Comparison of ENCODE assay signal across 8 mouse cellular contexts in the genomic region with DNA sequence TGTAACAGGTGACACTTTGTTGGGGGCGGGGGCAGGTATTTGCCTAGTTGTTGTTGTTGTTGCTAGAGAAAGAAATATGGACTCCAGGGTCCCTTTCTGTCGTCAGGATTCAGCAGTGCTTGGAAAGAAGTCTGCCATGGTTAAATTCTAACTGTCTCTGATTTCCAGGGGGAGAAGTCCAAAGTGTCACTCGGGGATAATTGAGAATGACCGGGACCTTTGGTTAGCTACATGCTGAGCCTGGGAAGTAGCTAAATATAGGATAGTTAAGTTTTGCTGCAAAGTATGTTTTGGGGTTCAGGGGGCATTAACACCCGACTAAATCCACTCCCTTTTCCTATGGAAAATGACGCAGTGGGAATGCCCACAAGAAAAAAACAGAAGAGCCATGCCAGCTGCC.
DNase-seq lines count a peak whose midpoint lies in the region; ATAC-seq and TF ChIP-seq lines count a peak whose summit lies in the region.

No protein-coding gene starts in this region.

- DNase-seq in layer of hippocampus, adult 2 months (ENCODE audit: low spot score in 2 of 2): no peak
- no peak for DNase-seq in layer of hippocampus, postnatal 10 days (ENCODE audit: low spot score in 2 of 2)
- DNase-seq in limb, embryonic 14.5 days (ENCODE audit: low spot score): no peak
- DNase-seq in thymus, postnatal 4 days: no peak
- DNase-seq in adrenal gland, postnatal 25 days: no peak
- DNase-seq in right cerebral cortex, adult 18-20 months: no peak

- H3K4me2 ChIP-seq in hindbrain, embryonic 12.5 days (replicated peaks): peak overlapping the region; percentile 88
- peak overlapping the region; percentile 86 for H3K4me2 ChIP-seq in limb, embryonic 14.5 days (replicated peaks; ENCODE audit: low read depth, low read length, severe bottlenecking)
- H3K4me2 ChIP-seq in stomach, embryonic 14.5 days (replicated peaks; ENCODE audit: low read depth, low read length): peak overlapping the region; percentile 82

- no peak overlapping the region; the same call in 1 of the 2 replicates for H3K4me3 ChIP-seq in layer of hippocampus, adult 2 months
- 0 out of 2 replicates have a peak overlapping the region, but pooled peaks have one; percentile 39 for H3K4me3 ChIP-seq in hindbrain, embryonic 12.5 days
- peak overlapping the region; percentile 47; the same call in 1 of the 2 replicates for H3K4me3 ChIP-seq in limb, embryonic 14.5 days (replicated peaks; ENCODE audit: low read length)
- no peak overlapping the region for H3K4me3 ChIP-seq in stomach, embryonic 14.5 days (ENCODE audit: low read depth, low read length)

- TF ChIP-seq CTCF in layer of hippocampus, adult 2 months (conservative IDR thresholded peaks at IDR 0.05): no peak

- peaks cover 13% of the 10 kb centered on the region for H3K36me3 ChIP-seq in hindbrain, embryonic 12.5 days
- H3K36me3 ChIP-seq in limb, embryonic 14.5 days (ENCODE audit: control insufficient read depth, insufficient read depth, low read length): peaks cover 19% of the 10 kb centered on the region
- peaks cover 10% of the 10 kb centered on the region for H3K36me3 ChIP-seq in stomach, embryonic 14.5 days (ENCODE audit: control insufficient read depth, insufficient read depth, low read length)

- peaks cover 23% of the 10 kb centered on the region for H3K4me1 ChIP-seq in hindbrain, embryonic 12.5 days
- H3K4me1 ChIP-seq in limb, embryonic 14.5 days (ENCODE audit: control insufficient read depth, insufficient read depth, low read length): peaks cover 65% of the 10 kb centered on the region
- H3K4me1 ChIP-seq in stomach, embryonic 14.5 days (ENCODE audit: control insufficient read depth, insufficient read depth, low read length): peaks cover 24% of the 10 kb centered on the region

- H3K27ac ChIP-seq in layer of hippocampus, adult 2 months: peak overlapping the region; percentile 72
- peak overlapping the region; percentile 80 for H3K27ac ChIP-seq in hindbrain, embryonic 12.5 days
- peak overlapping the region; percentile 94 for H3K27ac ChIP-seq in limb, embryonic 14.5 days (replicated peaks; ENCODE audit: low read depth, low read length)
- peak overlapping the region; percentile 74 for H3K27ac ChIP-seq in stomach, embryonic 14.5 days (ENCODE audit: low read length)

- H3K9me3 ChIP-seq in hindbrain, embryonic 12.5 days (replicated peaks): no peaks in the 10 kb centered on the region
- no peaks in the 10 kb centered on the region for H3K9me3 ChIP-seq in limb, embryonic 14.5 days (ENCODE audit: control insufficient read depth, low read length)
- no peaks in the 10 kb centered on the region for H3K9me3 ChIP-seq in stomach, embryonic 14.5 days (ENCODE audit: control insufficient read depth, low read depth, low read length)

- H3K27me3 ChIP-seq in hindbrain, embryonic 12.5 days: peaks cover 15% of the 10 kb centered on the region
- no peaks in the 10 kb centered on the region for H3K27me3 ChIP-seq in limb, embryonic 14.5 days (ENCODE audit: control insufficient read depth, insufficient read depth, low read length)
- H3K27me3 ChIP-seq in stomach, embryonic 14.5 days (ENCODE audit: control insufficient read depth, insufficient read depth, low read length): no peaks in the 10 kb centered on the region

- 0 out of 2 replicates have a peak overlapping the region, but pooled peaks have one; percentile 64 for H3K9ac ChIP-seq in hindbrain, embryonic 12.5 days
- no peak overlapping the region for H3K9ac ChIP-seq in limb, embryonic 14.5 days (ENCODE audit: low read depth, low read length, severe bottlenecking)
- no peak overlapping the region for H3K9ac ChIP-seq in stomach, embryonic 14.5 days (replicated peaks; ENCODE audit: low read depth, low read length)

- no peak for ATAC-seq in hindbrain, embryonic 12.5 days (ENCODE audit: low FRiP score)
- no peak for ATAC-seq in limb, embryonic 14.5 days (ENCODE audit: low FRiP score, low read depth)
- ATAC-seq in stomach, embryonic 14.5 days (ENCODE audit: insufficient number of reproducible peaks, insufficient read depth, low FRiP score, low read depth): no peak

- TF ChIP-seq POLR2A in limb, embryonic 14.5 days (IDR thresholded peaks at IDR 0.05; ENCODE audit: borderline replicate concordance, extremely low read depth, insufficient read depth, insufficient read length): no peak

- 27% methylated on average over 6 of the region's 6 CpGs for WGBS in hindbrain, embryonic 12.5 days
- 24% methylated on average over 6 of the region's 6 CpGs for WGBS in limb, embryonic 14.5 days
- 39% methylated on average over 6 of the region's 6 CpGs for WGBS in stomach, embryonic 14.5 days

Comparison
In these comparisons a context has a peak if more than half of its experiments do, and no peak if none do; other contexts are left out.
1. H3K4me3 ChIP-seq: peak in hindbrain, embryonic 12.5 days (single experiment) and limb, embryonic 14.5 days (single experiment); none in layer of hippocampus, adult 2 months (single experiment) and stomach, embryonic 14.5 days (single experiment).
2. Peak in every context shown above with its lines, with median percentiles within 50 percentile points of each other: H3K27ac ChIP-seq and H3K4me2 ChIP-seq.